Mouse (Mus musculus) heart, adult 2 months (tissue): ENCODE measurements around the gene Sdhd.

Source experiments
- CTCF ChIP-seq: fragments of 200-600 bp; IDR thresholded peaks from 2 replicates; pipeline ENCODE4 v1.8.1; 2022; ENCODE audit warnings: antibody characterized with exemption, mild to moderate bottlenecking, moderate library complexity
- POLR2A ChIP-seq: fragments of 200-500 bp; IDR thresholded peaks from 2 replicates; pipeline ENCODE4 v1.6.1; 2011; ENCODE audit warnings: mild to moderate bottlenecking, low read depth, low read length, control low read depth; ENCODE audit not compliant: insufficient read depth

DNA sequence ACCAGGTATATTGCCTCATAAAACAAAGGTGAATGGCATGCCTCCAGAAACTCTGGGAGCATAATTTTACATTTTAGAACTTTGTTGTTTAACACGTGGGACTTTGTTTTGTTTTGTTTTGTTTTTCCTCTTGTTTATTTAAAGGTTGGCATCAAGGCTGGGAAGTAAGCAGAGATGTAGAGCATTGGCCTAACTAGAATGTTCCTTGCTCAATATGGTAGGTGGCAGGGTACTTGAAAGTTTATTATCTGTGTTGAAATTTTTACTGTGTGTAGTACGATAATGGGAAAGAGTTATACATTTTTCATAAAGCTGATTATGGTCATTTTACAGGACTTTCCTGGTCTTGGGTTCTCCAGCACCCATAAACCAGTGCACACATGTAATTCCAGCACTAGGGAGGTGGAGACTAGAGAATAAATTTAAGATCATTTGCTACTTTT, 41.7 kb downstream of the Sdhd start:
- no peak for TF ChIP-seq POLR2A
- TF ChIP-seq CTCF: no peak
